Mouse (Mus musculus) brain, adult 2 months (tissue): ENCODE results near the gene Thoc2.

ENCODE experiments used
- DNase-seq: peaks from one replicate; pipeline ENCODE4 v3.0.0; 2011; ENCODE audit warnings: low read depth, low spot score

Thoc2 gene

DNA sequence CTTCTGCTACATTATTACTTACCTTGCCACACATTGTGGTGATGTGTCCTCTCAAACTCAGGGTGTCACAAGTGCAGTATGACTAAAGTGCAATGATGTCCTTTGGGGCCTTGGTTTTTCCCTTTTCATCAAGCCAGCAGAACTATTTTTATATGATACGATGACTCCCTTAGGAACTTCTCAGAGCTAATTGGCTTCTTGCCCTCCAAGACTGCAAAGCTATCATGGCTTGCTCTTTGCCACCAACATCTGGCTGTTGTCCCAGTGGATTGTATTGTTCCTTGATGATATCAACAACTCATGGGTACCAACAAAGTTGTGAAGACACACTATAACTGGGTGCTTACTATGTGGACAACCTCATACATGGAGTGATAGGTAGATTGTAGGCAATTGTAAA lies at the start of gene Thoc2:
TSS of gene Thoc2 (minus strand) at position 101 of the 400 bp plus-strand sequence.
- no peak for DNase-seq

DNA sequence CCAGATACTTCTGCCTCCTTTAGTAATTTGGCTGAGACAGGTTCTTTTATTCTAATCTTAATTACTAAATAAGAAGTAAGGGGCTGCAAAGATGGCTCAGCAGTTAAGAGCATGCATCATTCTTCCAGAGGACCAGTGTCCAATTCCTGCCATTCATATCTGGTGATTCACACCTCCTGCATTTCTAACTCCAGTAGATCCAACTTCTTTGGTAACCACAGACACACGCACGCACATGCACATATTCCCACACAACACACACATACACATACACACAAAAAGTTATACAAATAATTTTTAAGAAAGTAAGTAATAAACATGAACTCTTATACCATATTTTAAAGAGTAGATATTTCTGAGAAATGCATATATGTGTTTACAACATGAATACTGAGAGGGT lies 49.6 kb upstream of the Thoc2 start:
- no peak for DNase-seq

DNA sequence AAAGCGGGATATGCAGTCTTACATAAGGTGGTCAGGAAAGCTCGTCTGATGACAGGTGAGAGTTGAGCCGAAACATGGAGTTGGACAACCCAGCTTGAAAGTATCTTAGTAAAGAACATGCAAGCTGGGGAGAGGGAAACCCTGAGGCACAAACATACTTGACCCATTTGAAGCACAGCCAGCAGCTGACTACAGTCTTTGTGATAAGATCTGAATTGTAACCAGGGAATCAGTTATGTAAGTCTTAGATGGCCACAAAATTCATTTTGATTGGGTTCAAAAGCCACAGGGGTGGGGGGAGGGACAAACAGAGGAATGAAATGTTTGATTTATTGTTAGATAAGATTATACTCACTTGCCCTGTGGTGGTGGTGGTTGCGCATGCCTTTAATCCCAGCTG lies 48.9 kb upstream of the Thoc2 start:
- no peak for DNase-seq

DNA sequence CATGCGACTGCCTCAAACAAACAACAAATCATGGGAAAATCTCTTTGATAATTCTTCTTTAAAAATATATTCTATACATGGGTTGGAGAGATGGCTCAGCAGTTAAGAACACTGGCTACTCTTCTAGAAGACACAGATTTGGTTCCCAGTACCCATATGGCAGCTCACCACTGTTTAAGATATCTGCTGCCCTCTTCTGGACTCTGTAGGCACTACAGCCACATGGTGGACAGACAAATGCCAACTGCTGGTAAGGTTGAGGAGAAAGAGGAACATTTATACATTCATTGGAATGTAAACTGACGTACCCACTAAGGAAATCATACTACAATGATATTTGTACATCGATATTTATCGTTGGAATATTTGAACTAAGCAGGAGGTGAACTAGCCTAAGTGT lies 36.7 kb upstream of the Thoc2 start:
- no peak for DNase-seq

DNA sequence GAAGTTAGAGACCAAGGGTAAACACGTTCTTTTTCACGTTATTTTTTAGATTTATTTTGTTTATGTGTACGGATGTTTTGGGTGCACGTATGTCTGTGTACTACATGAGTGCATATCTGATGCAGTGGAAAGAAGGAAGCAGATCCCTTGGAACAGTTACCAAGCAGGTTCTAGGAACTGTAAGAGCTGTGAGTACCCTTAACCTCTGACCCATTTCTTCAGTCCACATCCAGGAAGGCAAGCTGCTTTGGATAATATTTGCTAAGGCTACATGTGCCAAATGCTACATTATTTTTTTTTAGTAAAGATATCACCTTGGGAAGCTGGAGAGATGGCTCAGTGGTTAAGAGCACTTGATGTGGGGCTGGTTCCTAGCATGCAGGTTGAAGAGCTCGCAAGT lies 21.4 kb upstream of the Thoc2 start:
- no peak for DNase-seq

DNA sequence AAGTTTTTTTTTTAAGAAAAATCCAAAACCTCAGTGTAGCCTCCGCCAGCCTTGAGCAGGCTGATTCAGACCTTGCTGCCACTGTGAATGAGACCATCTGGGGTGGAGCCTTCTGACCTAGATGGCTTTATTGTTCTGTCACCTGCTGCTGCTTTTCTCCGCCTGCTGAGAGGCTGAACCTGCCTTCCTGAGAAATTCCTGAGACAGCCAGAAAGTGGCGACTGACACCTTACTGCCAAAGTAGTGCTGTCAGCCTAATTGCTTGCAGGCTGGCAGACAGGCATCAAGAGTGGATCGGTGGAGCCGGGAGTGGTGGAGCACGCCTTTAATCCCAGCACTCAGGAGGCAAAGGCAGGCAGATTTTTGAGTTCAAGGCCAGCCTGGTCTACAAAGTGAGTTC lies 11.3 kb upstream of the Thoc2 start:
- DNase-seq = peak; percentile 5

DNA sequence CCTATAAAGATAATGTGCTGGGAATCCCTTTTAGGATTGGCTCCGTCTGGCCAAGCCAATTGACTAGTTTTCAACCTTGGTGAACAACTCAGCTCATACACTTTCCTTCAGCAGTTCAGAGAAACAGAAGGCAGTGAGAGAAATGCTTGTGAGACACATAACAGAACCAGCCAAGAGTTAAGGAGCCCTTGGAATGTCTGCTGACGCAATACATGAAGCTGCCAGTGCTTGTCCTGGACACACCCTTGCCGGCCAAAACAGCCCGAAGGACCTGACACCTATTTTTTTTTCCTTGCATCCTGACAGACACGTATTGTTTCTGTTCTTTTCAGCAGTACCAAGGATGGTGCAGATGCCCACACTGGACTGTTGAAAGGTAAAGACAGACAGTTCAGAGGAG lies 4.2 kb upstream of the Thoc2 start:
- no peak for DNase-seq

DNA sequence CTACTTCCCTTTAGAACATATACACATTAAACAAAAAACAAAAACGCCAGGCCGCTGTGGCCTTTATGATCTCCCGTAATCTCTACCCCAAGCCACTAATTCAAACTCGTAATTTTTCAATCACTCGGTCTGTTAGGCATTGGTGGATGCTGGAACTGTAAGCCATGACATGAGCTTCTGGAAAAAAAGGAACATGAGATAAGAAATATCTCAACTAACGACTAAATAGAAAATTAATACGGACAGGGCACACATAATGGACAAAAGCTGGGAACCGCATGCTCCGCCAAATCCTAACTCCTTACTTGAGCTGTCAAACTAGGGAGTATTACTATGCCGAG lies 8.4 kb downstream of the Thoc2 start:
- no peak for DNase-seq

DNA sequence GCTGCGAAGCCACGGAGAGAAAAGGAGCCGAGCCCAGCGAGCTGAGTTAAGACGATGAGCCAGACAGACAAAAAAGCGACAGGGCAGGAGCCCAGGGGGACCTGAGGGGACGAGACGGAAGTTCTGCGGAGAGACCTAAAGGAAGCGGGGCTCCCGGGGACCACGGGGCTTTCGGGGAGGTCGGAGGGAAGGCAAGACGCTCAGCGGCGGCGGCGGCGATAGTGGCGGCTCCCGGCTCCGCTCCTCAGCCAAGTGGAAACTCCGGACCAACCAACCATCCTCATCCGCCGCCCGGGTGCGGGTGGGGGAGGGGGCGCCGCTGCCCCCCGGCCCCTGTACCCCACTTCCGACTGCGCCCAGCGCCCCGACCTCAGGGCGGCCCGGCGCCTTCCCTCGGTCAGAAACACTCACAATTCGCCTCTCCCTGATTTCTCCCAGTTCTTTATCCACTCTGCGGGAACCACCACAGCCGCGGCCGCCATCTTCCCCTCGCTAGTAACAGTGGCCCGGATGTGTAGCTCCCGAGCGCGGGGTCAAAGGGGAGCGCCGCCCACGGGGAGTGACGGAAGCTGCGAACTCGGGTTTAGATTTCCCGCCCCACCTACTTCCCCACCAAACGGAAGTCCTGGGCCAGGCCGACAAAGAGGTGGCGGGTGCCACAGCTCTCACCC lies 8.9 kb downstream of the Thoc2 start:
- DNase-seq = peak; percentile 93

DNA sequence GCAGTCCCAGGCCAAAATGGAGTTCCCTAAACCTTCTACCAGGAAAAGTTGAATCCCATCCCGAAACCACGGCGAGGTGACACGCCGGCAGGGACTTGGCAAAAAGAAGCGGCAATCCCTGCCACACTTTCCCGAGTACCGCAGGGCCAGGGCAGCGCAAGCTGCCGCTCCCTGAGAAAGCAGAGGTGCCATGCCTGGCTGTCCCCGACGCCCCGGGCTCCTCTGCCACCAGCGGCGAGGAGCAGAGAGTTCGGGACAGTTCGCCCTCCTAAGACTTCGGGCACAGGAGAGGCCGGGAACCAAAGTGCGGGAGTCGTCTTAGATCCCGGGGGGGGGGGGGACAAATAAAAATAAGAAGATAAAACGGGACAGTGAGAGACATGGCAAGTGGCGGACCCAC lies 9.5 kb downstream of the Thoc2 start:
- DNase-seq = no peak

DNA sequence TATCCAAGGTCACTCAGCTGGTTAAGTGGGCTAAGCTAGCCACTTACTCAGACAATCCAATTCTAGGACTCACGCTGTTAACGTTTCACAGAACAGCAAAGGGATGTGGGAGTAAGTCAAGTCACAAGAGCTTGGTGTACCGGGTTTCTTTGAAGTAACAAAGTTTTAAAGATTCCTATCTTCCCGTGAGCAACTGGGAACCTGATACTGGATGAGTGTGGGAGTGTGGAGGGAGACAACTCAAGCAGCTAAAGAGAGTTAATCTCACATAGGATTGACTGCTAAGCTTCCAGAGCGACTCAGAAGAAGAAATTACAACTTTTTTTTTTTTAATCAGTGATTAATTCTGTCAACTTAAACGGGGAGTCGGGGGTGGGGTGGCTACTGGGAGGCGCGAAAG lies 10.0 kb downstream of the Thoc2 start:
- DNase-seq = no peak

DNA sequence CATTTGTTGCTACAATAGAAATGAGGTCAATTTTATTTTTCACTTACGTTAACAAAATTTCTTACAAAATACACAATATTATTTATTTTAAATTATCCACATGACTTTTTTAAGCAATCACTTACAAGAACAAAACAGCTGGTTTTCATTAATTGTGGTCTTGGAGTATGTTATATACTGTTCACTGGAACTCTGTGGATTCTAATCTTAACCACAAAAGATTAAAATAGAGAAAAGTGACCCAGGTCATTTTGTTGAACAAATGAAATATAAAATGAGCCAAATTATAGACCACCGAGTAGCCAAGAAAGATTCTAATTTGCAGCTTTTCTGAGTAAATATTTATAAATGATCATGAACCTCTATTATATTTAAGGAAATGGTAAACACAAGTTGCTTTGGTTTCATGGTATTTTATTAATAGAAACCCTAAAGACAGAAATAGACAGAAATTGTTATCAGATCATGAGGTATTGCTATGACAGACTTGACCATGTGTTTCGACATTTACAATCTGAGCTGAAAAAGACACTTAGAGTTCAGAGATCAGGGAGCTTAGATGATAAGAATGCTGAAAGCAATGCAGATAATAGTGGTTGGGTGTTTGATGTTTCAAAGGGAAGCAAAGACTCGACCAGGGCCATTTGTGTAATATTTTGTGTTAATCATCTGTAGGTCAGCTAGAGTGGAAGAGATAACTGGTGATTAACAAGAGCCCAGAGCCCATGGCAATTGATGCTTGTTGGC lies 35.5 kb downstream of the Thoc2 start:
- DNase-seq = no peak

DNA sequence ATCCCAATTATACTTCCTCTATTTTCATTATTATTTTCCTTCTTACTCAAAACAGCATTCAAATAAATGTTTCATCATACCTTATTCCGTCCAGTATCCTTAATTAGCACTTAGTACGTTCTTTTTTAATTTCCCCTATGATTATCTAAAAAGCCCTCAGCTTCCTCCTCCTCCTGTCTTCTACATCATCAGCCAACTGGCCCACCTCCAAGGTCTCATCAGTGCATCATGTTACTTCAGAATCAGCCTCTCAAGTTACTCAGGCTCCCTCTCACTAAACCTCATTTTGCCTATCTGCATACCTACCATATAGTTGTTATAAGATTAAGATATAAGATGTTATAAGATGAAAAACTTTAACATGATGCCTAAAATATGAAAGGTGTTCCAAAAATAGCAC lies 43.9 kb downstream of the Thoc2 start:
- no peak for DNase-seq

DNA sequence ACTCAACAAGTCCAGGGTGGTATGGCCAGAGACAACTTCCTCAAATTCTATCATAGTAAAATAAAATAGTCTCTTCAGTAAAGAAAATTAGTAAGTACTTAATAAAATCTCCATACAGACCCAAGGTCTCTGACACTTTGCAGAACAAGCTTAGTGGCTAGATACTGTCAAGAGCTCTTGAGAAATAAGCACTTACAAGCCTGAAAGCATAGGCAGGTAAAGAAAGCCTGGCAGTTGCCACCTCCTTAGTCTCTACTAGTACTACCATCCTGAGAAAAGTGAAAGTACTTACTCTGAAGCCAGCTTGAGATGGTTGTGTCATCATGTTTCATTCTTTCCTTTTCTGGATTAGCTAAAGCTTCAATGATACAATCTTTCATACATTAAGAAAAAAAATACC lies 82.7 kb downstream of the Thoc2 start:
- DNase-seq = no peak

DNA sequence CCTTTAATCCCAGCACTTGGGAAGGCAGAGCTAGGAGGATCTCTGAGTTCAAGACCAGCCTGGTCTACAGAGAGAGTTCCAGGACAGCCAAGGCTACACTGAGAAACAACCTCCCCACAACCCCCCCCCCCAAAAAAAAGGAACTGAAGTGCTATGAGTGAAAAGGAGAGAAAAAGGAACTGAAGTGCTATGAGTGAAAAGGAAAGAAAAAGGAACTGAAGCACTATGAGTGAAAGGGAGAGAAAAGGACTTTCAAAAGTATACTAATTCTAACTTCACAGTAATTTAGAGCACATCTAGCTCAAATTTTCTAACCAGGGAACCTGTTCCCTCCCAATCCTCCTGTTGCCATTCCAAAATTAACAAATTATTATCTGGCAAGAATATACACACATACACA lies 114.9 kb downstream of the Thoc2 start:
- DNase-seq = no peak

DNA sequence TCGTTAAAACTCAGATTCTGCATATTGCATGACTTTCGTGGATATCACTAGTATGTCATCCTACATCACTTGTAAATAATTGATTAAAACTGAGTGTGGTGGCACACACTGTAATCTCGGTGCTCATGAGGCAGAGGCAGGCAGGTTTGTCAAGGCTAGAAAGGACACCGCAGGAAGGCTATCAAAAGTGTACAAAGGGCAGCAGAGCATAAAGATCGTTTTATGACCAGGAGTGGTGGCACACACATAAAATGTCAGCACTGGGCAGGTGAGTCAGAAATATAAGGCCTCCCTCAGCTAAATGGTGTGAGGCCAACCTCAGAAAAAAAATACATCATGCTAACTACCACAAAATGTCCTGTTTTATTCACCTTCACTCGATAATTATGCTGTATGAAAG lies 127.2 kb downstream of the Thoc2 start:
- no peak for DNase-seq
